Mouse (Mus musculus): ENCODE results near the gene Gm1043. TPM values are rescaled to one million over a fixed set of nuclear protein-coding genes. Genes with fewer than 3 reads are reported as not detected.

The Gm1043 gene
- polyA plus RNA-seq, 1 experiment: not detected

DNA sequence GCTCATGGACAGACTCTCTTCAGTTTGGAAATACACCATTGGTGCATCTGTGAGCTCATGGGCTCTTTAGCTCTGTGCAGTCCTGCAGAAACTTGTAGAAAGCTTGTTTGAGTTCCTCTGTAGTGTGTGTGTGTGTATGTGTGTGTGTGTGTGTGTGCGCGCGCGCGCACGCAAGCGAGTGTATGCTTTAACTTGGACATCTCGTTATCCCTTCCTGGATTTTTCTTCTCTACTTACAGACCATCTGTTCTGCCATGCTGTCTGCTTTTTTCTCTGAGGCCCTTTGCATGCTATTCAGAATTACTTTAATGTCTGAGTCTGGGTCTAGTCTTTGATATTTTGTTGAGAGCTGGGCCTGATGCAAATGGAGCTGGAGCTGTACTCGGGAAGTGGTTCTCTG, 1.3 kb upstream of the Gm1043 start:
- Histone ChIP-seq H3K4me1 (ENCODE audit: control insufficient read depth, insufficient read depth, low read length) (no peaks in the 10 kb centered on the region), H3K27ac (ENCODE audit: insufficient read depth, low read depth, low read length) (no peak overlapping the region)
- TF ChIP-seq CTCF (IDR thresholded peaks at IDR 0.05; ENCODE audit: low read depth, low read length): no peak

GRCm38 (mm10) chr5:37085918-37086317, 748 bp downstream of the Gm1043 start:
- H3K27ac ChIP-seq (ENCODE audit: insufficient read depth, low read depth, low read length): no peak overlapping the region
- no peak for TF ChIP-seq POLR2A (IDR thresholded peaks at IDR 0.05; ENCODE audit: borderline replicate concordance, low read depth, low read length)
- TF ChIP-seq CTCF (IDR thresholded peaks at IDR 0.05; ENCODE audit: low read depth, low read length): no peak
- H3K4me1 ChIP-seq (ENCODE audit: control insufficient read depth, insufficient read depth, low read length): no peaks in the 10 kb centered on the region
- no peak overlapping the region for H3K4me3 ChIP-seq (ENCODE audit: insufficient read depth, low read length)

More for the DNA sequence above, 1.3 kb upstream of the Gm1043 start:
- no peak overlapping the region for H3K4me3 ChIP-seq (ENCODE audit: insufficient read depth, low read length)

- no peaks in the 10 kb centered on the region for H3K4me1 ChIP-seq (ENCODE audit: control insufficient read depth, insufficient read depth, low read length)
- H3K4me3 ChIP-seq (ENCODE audit: insufficient read depth, low read length): no peak overlapping the region
- TF ChIP-seq CTCF (IDR thresholded peaks at IDR 0.05; ENCODE audit: low read depth, low read length) (no peak), POLR2A (IDR thresholded peaks at IDR 0.05; ENCODE audit: borderline replicate concordance, low read depth, low read length) (no peak)
- H3K27ac ChIP-seq (ENCODE audit: insufficient read depth, low read depth, low read length): no peak overlapping the region
Observed at GRCm38 (mm10) chr5:37087786-37088185, 2.6 kb downstream of the Gm1043 start.

DNA sequence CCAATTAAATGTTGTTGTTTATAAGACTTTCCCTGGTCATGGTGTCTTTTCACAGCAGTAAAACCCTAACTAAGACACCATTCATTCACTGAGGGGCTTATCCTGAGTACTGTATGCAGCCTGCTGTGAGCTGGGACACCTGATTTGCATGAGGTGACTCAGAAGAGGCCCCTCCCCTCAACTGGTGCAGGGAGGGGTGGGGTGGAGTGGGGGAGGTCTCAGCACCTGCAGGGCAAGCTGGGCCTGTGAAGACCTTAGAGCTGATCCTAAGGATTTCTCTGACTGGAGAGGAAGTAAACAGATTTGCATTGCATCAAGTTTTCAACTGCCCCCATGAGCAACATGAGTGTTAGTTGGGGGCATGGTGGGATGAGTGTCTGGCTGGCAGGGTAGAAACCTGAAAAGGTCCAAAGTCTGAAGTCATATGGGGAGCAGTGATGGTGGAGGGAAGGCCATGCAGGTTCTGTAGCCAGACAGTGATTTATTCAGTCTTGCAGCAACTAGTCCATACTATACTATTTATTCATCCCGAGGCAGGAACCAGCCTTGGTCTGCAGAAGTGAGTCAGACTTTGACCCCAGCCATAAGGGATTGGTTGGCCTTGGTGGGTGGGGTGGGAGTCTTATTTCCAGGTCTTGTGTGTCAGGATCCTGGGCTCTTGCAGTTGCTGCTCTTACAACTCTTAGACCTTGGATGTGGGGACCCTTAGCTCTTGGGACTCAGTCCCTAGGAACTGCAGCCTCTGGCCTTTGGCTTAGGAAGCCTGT, 3.4 kb downstream of the Gm1043 start:
- TF ChIP-seq CTCF (IDR thresholded peaks at IDR 0.05; ENCODE audit: low read depth, low read length): no peak
- no peak for TF ChIP-seq POLR2A (IDR thresholded peaks at IDR 0.05; ENCODE audit: borderline replicate concordance, low read depth, low read length)
- H3K4me3 ChIP-seq (ENCODE audit: insufficient read depth, low read length): no peak overlapping the region
- H3K27ac ChIP-seq (ENCODE audit: insufficient read depth, low read depth, low read length): no peak overlapping the region
- no peaks in the 10 kb centered on the region for H3K4me1 ChIP-seq (ENCODE audit: control insufficient read depth, insufficient read depth, low read length)

- H3K4me3 ChIP-seq (ENCODE audit: insufficient read depth, low read length): no peak overlapping the region
- no peaks in the 10 kb centered on the region for H3K4me1 ChIP-seq (ENCODE audit: control insufficient read depth, insufficient read depth, low read length)
- TF ChIP-seq CTCF (IDR thresholded peaks at IDR 0.05; ENCODE audit: low read depth, low read length): no peak
- no peak for TF ChIP-seq POLR2A (IDR thresholded peaks at IDR 0.05; ENCODE audit: borderline replicate concordance, low read depth, low read length)
- no peak overlapping the region for H3K27ac ChIP-seq (ENCODE audit: insufficient read depth, low read depth, low read length)
Observed at GRCm38 (mm10) chr5:37091171-37091628, 6.0 kb downstream of the Gm1043 start.

GRCm38 (mm10) chr5:37094941-37095340, 9.8 kb downstream of the Gm1043 start:
- H3K4me1 ChIP-seq (ENCODE audit: control insufficient read depth, insufficient read depth, low read length): no peaks in the 10 kb centered on the region
- TF ChIP-seq POLR2A (IDR thresholded peaks at IDR 0.05; ENCODE audit: borderline replicate concordance, low read depth, low read length): no peak

DNA sequence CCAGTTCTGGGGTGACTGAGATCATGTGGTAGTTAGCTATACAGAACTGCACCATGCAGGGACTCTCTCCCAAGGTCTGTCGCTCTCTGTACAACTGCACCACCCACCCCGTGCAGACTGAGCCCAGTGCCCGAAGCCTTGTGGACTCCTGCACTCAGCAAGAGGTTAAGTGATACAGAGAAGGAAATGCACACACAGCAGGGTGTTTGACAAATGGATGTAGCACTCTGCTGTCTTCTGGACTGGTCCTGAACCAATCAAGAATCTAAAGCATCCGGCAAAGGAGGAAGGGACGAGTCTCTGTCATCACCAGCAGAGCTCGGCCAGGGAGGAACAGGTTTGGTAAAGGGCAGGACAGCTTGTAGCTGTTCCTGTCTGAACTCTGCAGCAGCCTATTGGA, 12.4 kb downstream of the Gm1043 start:
- TF ChIP-seq POLR2A (IDR thresholded peaks at IDR 0.05; ENCODE audit: borderline replicate concordance, low read depth, low read length): no peak
- no peak for TF ChIP-seq CTCF (IDR thresholded peaks at IDR 0.05; ENCODE audit: low read depth, low read length)
- Histone ChIP-seq H3K27ac (ENCODE audit: insufficient read depth, low read depth, low read length) (no peak overlapping the region), H3K4me3 (ENCODE audit: insufficient read depth, low read length) (no peak overlapping the region), H3K4me1 (ENCODE audit: control insufficient read depth, insufficient read depth, low read length) (no peaks in the 10 kb centered on the region)

More at GRCm38 (mm10) chr5:37094941-37095340, 9.8 kb downstream of the Gm1043 start:
- no peak overlapping the region for H3K27ac ChIP-seq (ENCODE audit: insufficient read depth, low read depth, low read length)
- no peak overlapping the region for H3K4me3 ChIP-seq (ENCODE audit: insufficient read depth, low read length)

GRCm38 (mm10) chr5:37100813-37101212, 15.6 kb downstream of the Gm1043 start:
- no peak overlapping the region for H3K27ac ChIP-seq (ENCODE audit: insufficient read depth, low read depth, low read length)
- no peaks in the 10 kb centered on the region for H3K4me1 ChIP-seq (ENCODE audit: control insufficient read depth, insufficient read depth, low read length)
- no peak overlapping the region for H3K4me3 ChIP-seq (ENCODE audit: insufficient read depth, low read length)
- no peak for TF ChIP-seq CTCF (IDR thresholded peaks at IDR 0.05; ENCODE audit: low read depth, low read length)
- TF ChIP-seq POLR2A (IDR thresholded peaks at IDR 0.05; ENCODE audit: borderline replicate concordance, low read depth, low read length): no peak

- TF ChIP-seq POLR2A (IDR thresholded peaks at IDR 0.05; ENCODE audit: borderline replicate concordance, low read depth, low read length): no peak
- TF ChIP-seq CTCF (IDR thresholded peaks at IDR 0.05; ENCODE audit: low read depth, low read length): no peak
- no peaks in the 10 kb centered on the region for H3K4me1 ChIP-seq (ENCODE audit: control insufficient read depth, insufficient read depth, low read length)
- H3K4me3 ChIP-seq (ENCODE audit: insufficient read depth, low read length): no peak overlapping the region
- no peak overlapping the region for H3K27ac ChIP-seq (ENCODE audit: insufficient read depth, low read depth, low read length)
Observed at GRCm38 (mm10) chr5:37101631-37102030, 16.5 kb downstream of the Gm1043 start.

GRCm38 (mm10) chr5:37102056-37102455, 16.9 kb downstream of the Gm1043 start:
- H3K4me1 ChIP-seq (ENCODE audit: control insufficient read depth, insufficient read depth, low read length): no peaks in the 10 kb centered on the region
- no peak overlapping the region for H3K27ac ChIP-seq (ENCODE audit: insufficient read depth, low read depth, low read length)
- no peak overlapping the region for H3K4me3 ChIP-seq (ENCODE audit: insufficient read depth, low read length)
- TF ChIP-seq CTCF (IDR thresholded peaks at IDR 0.05; ENCODE audit: low read depth, low read length): no peak
- TF ChIP-seq POLR2A (IDR thresholded peaks at IDR 0.05; ENCODE audit: borderline replicate concordance, low read depth, low read length): no peak
